Mouse (Mus musculus): Measurements from ENCODE around the gene Sox10. TPM values are rescaled to one million over a fixed set of nuclear protein-coding genes. Genes with fewer than 3 reads are reported as not detected.

Sox10 gene
- polyA plus RNA-seq, 1 experiment, result 0.75 TPM

GRCm38 (mm10) chr15:79126217-79126932, 38.7 kb downstream of the Sox10 start:
- Histone ChIP-seq H3K36me3 (ENCODE audit: control insufficient read depth, insufficient read depth, low read length) (no peaks in the 10 kb centered on the region; the same call in 1 of the 2 replicates), H3K4me1 (ENCODE audit: control insufficient read depth, insufficient read depth, low read length) (peaks cover 10% of the 10 kb centered on the region), H3K27me3 (replicated peaks; ENCODE audit: control insufficient read depth, insufficient read depth, low read length) (no peaks in the 10 kb centered on the region), H3K4me3 (ENCODE audit: insufficient read depth, low read depth, low read length) (no peak overlapping the region), H3K27ac (ENCODE audit: insufficient read depth, low read depth, low read length) (no peak overlapping the region)
- no peak for TF ChIP-seq POLR2A (IDR thresholded peaks at IDR 0.05; ENCODE audit: low read depth, low read length)
- peak; percentile 61 for TF ChIP-seq CTCF (conservative IDR thresholded peaks at IDR 0.05; ENCODE audit: insufficient read depth, insufficient read length, low read depth, low read length)
- peak; percentile 71 for DNase-seq
- WGBS, result 72% methylated on average over 13 of the region's 13 CpGs

DNA sequence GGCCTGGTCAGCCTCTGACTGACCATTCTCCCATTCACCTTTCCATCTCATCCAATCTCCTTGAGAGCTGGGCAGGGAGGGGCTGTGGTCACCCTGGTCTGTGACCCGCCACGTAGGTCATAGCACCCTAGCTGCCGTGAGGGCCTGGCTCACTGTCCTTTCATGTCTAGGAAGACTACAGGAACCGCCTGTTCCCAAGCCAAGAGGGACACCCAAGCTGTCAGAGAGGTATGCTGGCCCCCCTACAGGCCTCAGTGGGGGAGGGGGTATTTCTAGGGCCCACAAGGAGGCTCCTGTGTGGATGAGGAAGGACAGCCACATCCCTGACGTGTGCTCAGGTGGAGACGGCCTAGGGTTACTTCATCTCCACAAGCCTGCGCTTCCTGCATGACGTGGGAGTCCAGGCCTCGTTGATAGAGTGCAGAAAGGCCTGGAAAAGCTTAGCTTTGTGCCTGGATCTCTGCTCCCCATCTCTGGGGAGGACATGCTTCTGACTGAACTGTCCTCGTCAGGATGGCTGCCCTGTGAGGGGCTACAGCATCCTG, 40.6 kb downstream of the Sox10 start:
- Histone ChIP-seq H3K27me3 (replicated peaks; ENCODE audit: control insufficient read depth, insufficient read depth, low read length) (no peaks in the 10 kb centered on the region), H3K4me3 (ENCODE audit: insufficient read depth, low read depth, low read length) (no peak overlapping the region), H3K27ac (ENCODE audit: insufficient read depth, low read depth, low read length) (no peak overlapping the region), H3K36me3 (ENCODE audit: control insufficient read depth, insufficient read depth, low read length) (no peaks in the 10 kb centered on the region; the same call in 1 of the 2 replicates), H3K4me1 (ENCODE audit: control insufficient read depth, insufficient read depth, low read length) (no peaks in the 10 kb centered on the region)
- WGBS, result 79% methylated on average over 10 of the region's 10 CpGs
- DNase-seq, result no peak
- TF ChIP-seq POLR2A (IDR thresholded peaks at IDR 0.05; ENCODE audit: low read depth, low read length) (no peak), CTCF (conservative IDR thresholded peaks at IDR 0.05; ENCODE audit: insufficient read depth, insufficient read length, low read depth, low read length) (no peak)

- H3K27me3 ChIP-seq (replicated peaks; ENCODE audit: control insufficient read depth, insufficient read depth, low read length), result no peaks in the 10 kb centered on the region
- TF ChIP-seq POLR2A (IDR thresholded peaks at IDR 0.05; ENCODE audit: low read depth, low read length), result no peak
- no peak for TF ChIP-seq CTCF (conservative IDR thresholded peaks at IDR 0.05; ENCODE audit: insufficient read depth, insufficient read length, low read depth, low read length)
- H3K36me3 ChIP-seq (ENCODE audit: control insufficient read depth, insufficient read depth, low read length), result no peaks in the 10 kb centered on the region; the same call in 1 of the 2 replicates
- no peak overlapping the region for H3K4me3 ChIP-seq (ENCODE audit: insufficient read depth, low read depth, low read length)
- WGBS, result 81% methylated on average over 6 of the region's 6 CpGs
- no peak overlapping the region for H3K27ac ChIP-seq (ENCODE audit: insufficient read depth, low read depth, low read length)
- H3K4me1 ChIP-seq (ENCODE audit: control insufficient read depth, insufficient read depth, low read length), result no peaks in the 10 kb centered on the region
- no peak for DNase-seq
Measured at GRCm38 (mm10) chr15:79123751-79124150, 41.3 kb downstream of the Sox10 start.

DNA sequence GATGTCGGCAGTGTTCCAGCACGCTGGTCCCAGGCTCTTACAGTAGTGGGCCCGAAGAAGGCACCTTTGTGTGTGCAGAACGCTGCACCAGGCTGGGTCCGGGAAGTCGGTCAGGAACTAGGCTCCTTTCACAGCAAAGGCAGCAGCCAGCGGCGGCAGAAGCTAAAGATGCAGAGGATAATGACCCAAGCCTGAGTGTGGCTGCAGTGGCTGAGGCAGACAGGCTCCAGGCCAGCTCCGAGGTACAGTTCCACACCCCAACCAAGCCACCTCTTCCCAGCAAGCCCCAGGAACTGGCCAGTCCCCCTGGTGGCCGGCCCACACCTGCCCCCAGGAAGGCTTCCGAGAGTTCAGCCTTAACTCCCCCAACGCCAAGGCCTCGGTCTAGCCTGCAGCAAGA, 42.5 kb downstream of the Sox10 start:
- WGBS, result 86% methylated on average over 13 of the region's 13 CpGs
- no peak for DNase-seq
- Histone ChIP-seq H3K36me3 (ENCODE audit: control insufficient read depth, insufficient read depth, low read length) (no peaks in the 10 kb centered on the region; the same call in 1 of the 2 replicates), H3K4me3 (ENCODE audit: insufficient read depth, low read depth, low read length) (no peak overlapping the region), H3K27me3 (replicated peaks; ENCODE audit: control insufficient read depth, insufficient read depth, low read length) (no peaks in the 10 kb centered on the region), H3K27ac (ENCODE audit: insufficient read depth, low read depth, low read length) (no peak overlapping the region), H3K4me1 (ENCODE audit: control insufficient read depth, insufficient read depth, low read length) (no peaks in the 10 kb centered on the region)
- TF ChIP-seq CTCF (conservative IDR thresholded peaks at IDR 0.05; ENCODE audit: insufficient read depth, insufficient read length, low read depth, low read length), result no peak
- no peak for TF ChIP-seq POLR2A (IDR thresholded peaks at IDR 0.05; ENCODE audit: low read depth, low read length)

GRCm38 (mm10) chr15:79122119-79122518, 42.9 kb downstream of the Sox10 start:
- H3K36me3 ChIP-seq (ENCODE audit: control insufficient read depth, insufficient read depth, low read length), result no peaks in the 10 kb centered on the region; the same call in 1 of the 2 replicates
- TF ChIP-seq CTCF (conservative IDR thresholded peaks at IDR 0.05; ENCODE audit: insufficient read depth, insufficient read length, low read depth, low read length) (no peak), POLR2A (IDR thresholded peaks at IDR 0.05; ENCODE audit: low read depth, low read length) (no peak)
- WGBS, result 66% methylated on average over 4 of the region's 4 CpGs
- H3K27ac ChIP-seq (ENCODE audit: insufficient read depth, low read depth, low read length), result no peak overlapping the region
- DNase-seq, result no peak
- no peaks in the 10 kb centered on the region for H3K27me3 ChIP-seq (replicated peaks; ENCODE audit: control insufficient read depth, insufficient read depth, low read length)
- no peak overlapping the region for H3K4me3 ChIP-seq (ENCODE audit: insufficient read depth, low read depth, low read length)
- no peaks in the 10 kb centered on the region for H3K4me1 ChIP-seq (ENCODE audit: control insufficient read depth, insufficient read depth, low read length)

DNA sequence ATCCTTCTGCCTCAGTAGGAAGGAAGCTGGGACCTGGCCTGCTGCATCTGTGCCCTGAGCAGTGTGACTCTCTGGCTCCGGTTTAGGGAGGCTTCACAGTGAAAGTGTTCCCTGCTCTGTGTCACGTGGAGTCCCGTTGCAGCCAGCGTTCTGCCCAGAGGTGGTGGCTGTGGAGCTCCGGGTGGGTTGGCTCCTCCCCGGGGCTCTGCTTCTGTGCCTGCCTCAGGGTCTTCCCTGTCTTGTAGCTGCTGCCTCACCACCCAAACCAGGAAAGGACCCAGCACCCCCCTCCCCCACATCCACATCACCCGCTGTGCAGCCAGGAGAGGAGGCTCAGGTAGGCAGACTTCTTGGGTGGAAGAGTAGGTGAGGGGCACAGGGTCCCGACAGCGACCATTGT, 45.5 kb downstream of the Sox10 start:
- no peak for TF ChIP-seq POLR2A (IDR thresholded peaks at IDR 0.05; ENCODE audit: low read depth, low read length)
- TF ChIP-seq CTCF (conservative IDR thresholded peaks at IDR 0.05; ENCODE audit: insufficient read depth, insufficient read length, low read depth, low read length), result no peak
- 81% methylated on average over 9 of the region's 9 CpGs for WGBS
- no peaks in the 10 kb centered on the region; the same call in 1 of the 2 replicates for H3K36me3 ChIP-seq (ENCODE audit: control insufficient read depth, insufficient read depth, low read length)
- DNase-seq, result no peak
- H3K4me1 ChIP-seq (ENCODE audit: control insufficient read depth, insufficient read depth, low read length), result no peaks in the 10 kb centered on the region
- no peaks in the 10 kb centered on the region for H3K27me3 ChIP-seq (replicated peaks; ENCODE audit: control insufficient read depth, insufficient read depth, low read length)
- H3K4me3 ChIP-seq (ENCODE audit: insufficient read depth, low read depth, low read length), result no peak overlapping the region
- H3K27ac ChIP-seq (ENCODE audit: insufficient read depth, low read depth, low read length), result no peak overlapping the region

DNA sequence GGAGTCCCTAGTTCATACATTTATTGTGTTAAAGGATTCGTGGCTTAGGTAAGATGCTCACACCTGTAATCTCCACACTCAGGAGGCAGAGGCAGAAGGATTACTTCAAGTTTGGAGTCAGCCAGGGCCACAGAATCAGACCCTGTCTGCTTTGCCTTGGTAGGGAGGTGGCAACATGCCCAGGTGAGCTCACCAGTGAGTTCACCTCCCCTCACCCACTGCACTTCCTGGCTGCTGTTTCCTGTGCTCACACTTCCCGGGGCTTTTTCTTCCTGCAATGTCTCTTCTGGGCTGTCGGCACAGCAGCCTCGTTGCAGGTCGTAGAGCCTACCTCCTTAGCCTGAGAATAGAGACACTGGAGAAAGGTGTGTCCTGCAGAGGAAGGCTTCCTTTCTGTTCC, 49.8 kb downstream of the Sox10 start:
- Histone ChIP-seq H3K4me3 (ENCODE audit: insufficient read depth, low read depth, low read length) (no peak overlapping the region), H3K27me3 (replicated peaks; ENCODE audit: control insufficient read depth, insufficient read depth, low read length) (no peaks in the 10 kb centered on the region), H3K27ac (ENCODE audit: insufficient read depth, low read depth, low read length) (no peak overlapping the region), H3K4me1 (ENCODE audit: control insufficient read depth, insufficient read depth, low read length) (peaks cover 12% of the 10 kb centered on the region), H3K36me3 (ENCODE audit: control insufficient read depth, insufficient read depth, low read length) (no peaks in the 10 kb centered on the region; the same call in 1 of the 2 replicates)
- DNase-seq, result peak; percentile 45
- TF ChIP-seq POLR2A (IDR thresholded peaks at IDR 0.05; ENCODE audit: low read depth, low read length) (no peak), CTCF (conservative IDR thresholded peaks at IDR 0.05; ENCODE audit: insufficient read depth, insufficient read length, low read depth, low read length) (no peak)
- WGBS, result 51% methylated on average over 5 of the region's 5 CpGs
